Mouse (Mus musculus) kidney, adult 2 months (tissue): ENCODE results near the gene Qprt. TPM values are rescaled to one million over a fixed set of nuclear protein-coding genes. Genes with fewer than 3 reads are reported as not detected.
A peak's percentile ranks its signal among the peaks of the same experiment; 100 is the strongest.

ENCODE experiments used
- DNase-seq: peaks from one replicate; pipeline ENCODE4 v3.0.0; 2021
- H3K27ac ChIP-seq: fragments of 200-500 bp; 2 replicates; pipeline ENCODE4 v1.5.1; 2012; ENCODE audit warnings: low read depth, low read length, control low read depth, inconsistent platforms; ENCODE audit not compliant: insufficient read depth
- H3K27me3 ChIP-seq: fragments of 200-500 bp; replicated peaks from 2 replicates; pipeline ENCODE4 v1.6.1; 2012; ENCODE audit warnings: mild to moderate bottlenecking, moderate library complexity, low read length, inconsistent platforms; ENCODE audit not compliant: control insufficient read depth, insufficient read depth
- H3K36me3 ChIP-seq: fragments of 200-500 bp; 2 replicates; pipeline ENCODE4 v1.6.1; 2012; ENCODE audit warnings: mild to moderate bottlenecking, moderate library complexity, low read length, inconsistent platforms; ENCODE audit not compliant: control insufficient read depth, insufficient read depth
- H3K4me1 ChIP-seq: fragments of 200-500 bp; 2 replicates; pipeline ENCODE4 v1.6.1; 2011; ENCODE audit warnings: low read length; ENCODE audit not compliant: control insufficient read depth, insufficient read depth
- H3K4me3 ChIP-seq: fragments of 200-500 bp; 2 replicates; pipeline ENCODE4 v1.5.1; 2011; ENCODE audit warnings: mild to moderate bottlenecking, low read depth, low read length, control low read depth; ENCODE audit not compliant: insufficient read depth
- CTCF ChIP-seq: fragments of 200-500 bp; conservative IDR thresholded peaks from 2 replicates; pipeline ENCODE4 v1.5.1; 2011; ENCODE audit warnings: low read depth, mild to moderate bottlenecking, control low read depth, low read length, moderate library complexity, mixed read lengths; ENCODE audit not compliant: insufficient read depth, insufficient read length
- POLR2A ChIP-seq: fragments of 200-500 bp; IDR thresholded peaks from one replicate; pipeline ENCODE4 v1.6.1; 2011; ENCODE audit warnings: low read depth, low read length, control low read depth
- WGBS: fragments of 180-500 bp; shearing (Covaris S2); methylation state at CpG from one replicate; pipeline ENCODE4 v1.1.7; 2018; 5-methylcytosine and 5-hydroxymethylcytosine counted together
- polyA plus RNA-seq: library from polyadenylated mRNA; depleted of rRNA; stranded (reverse); fragments of >200 nt; gene quantifications from 2 replicates; pipeline ENCODE4 v1.2.3, GENCODE M21; 2012

Gene Qprt
- polyA plus RNA-seq, 1 experiment: 127 TPM

- H3K4me3 ChIP-seq: no peak overlapping the region
- TF ChIP-seq CTCF (peak; percentile 37; the same call in 1 of the 2 replicates), POLR2A (no peak)
- H3K27me3 ChIP-seq: no peaks in the 10 kb centered on the region
- no peak for DNase-seq
- whole genome bisulfite sequencing: 67% methylated on average over 6 of the region's 6 CpGs
- H3K36me3 ChIP-seq: no peaks in the 10 kb centered on the region
- H3K4me1 ChIP-seq: no peaks in the 10 kb centered on the region
- no peak overlapping the region for H3K27ac ChIP-seq
Measured at GRCm38 (mm10) chr7:127103960-127104359, 18.1 kb downstream of the Qprt start.

- Histone ChIP-seq H3K4me3 (no peak overlapping the region), H3K4me1 (no peaks in the 10 kb centered on the region), H3K27me3 (no peaks in the 10 kb centered on the region), H3K36me3 (no peaks in the 10 kb centered on the region), H3K27ac (no peak overlapping the region)
- TF ChIP-seq CTCF (no peak), POLR2A (no peak)
- no peak for DNase-seq
- WGBS: 82% methylated on average over 6 of the region's 6 CpGs
Measured at GRCm38 (mm10) chr7:127102148-127102547, 19.9 kb downstream of the Qprt start.

- no peak for DNase-seq
- Histone ChIP-seq H3K36me3 (no peaks in the 10 kb centered on the region), H3K27ac (no peak overlapping the region), H3K4me3 (no peak overlapping the region), H3K27me3 (no peaks in the 10 kb centered on the region), H3K4me1 (no peaks in the 10 kb centered on the region)
- 28% methylated on average over 2 of the region's 2 CpGs for WGBS
- TF ChIP-seq POLR2A (no peak), CTCF (no peak)
Measured at GRCm38 (mm10) chr7:127101451-127102016, 20.5 kb downstream of the Qprt start.

- Histone ChIP-seq H3K36me3 (no peaks in the 10 kb centered on the region), H3K27me3 (no peaks in the 10 kb centered on the region), H3K4me3 (no peak overlapping the region), H3K27ac (no peak overlapping the region), H3K4me1 (no peaks in the 10 kb centered on the region)
- 77% methylated on average over 4 of the region's 4 CpGs for WGBS
- no peak for DNase-seq
- no peak for TF ChIP-seq CTCF
- no peak for TF ChIP-seq POLR2A
Measured at GRCm38 (mm10) chr7:127099528-127099927, 22.5 kb downstream of the Qprt start.

- 96% methylated on average over 4 of the region's 4 CpGs for WGBS
Measured at GRCm38 (mm10) chr7:127098950-127099349, 23.1 kb downstream of the Qprt start.

GRCm38 (mm10) chr7:127098521-127098920 lies 23.5 kb downstream of the Qprt start:
- Histone ChIP-seq H3K4me1 (no peaks in the 10 kb centered on the region), H3K4me3 (no peak overlapping the region), H3K27me3 (no peaks in the 10 kb centered on the region), H3K36me3 (no peaks in the 10 kb centered on the region), H3K27ac (no peak overlapping the region)
- no peak for DNase-seq
- WGBS: 82% methylated on average over 5 of the region's 5 CpGs
- no peak for TF ChIP-seq POLR2A
- TF ChIP-seq CTCF: no peak

More at GRCm38 (mm10) chr7:127098950-127099349, 23.1 kb downstream of the Qprt start:
- TF ChIP-seq POLR2A: no peak
- no peak for TF ChIP-seq CTCF
- H3K27ac ChIP-seq: no peak overlapping the region
- no peaks in the 10 kb centered on the region for H3K4me1 ChIP-seq
- no peak overlapping the region for H3K4me3 ChIP-seq
- no peaks in the 10 kb centered on the region for H3K27me3 ChIP-seq
- H3K36me3 ChIP-seq: no peaks in the 10 kb centered on the region
- DNase-seq: no peak

GRCm38 (mm10) chr7:127096456-127096855 lies 25.6 kb downstream of the Qprt start:
- Histone ChIP-seq H3K4me1 (no peaks in the 10 kb centered on the region), H3K27ac (no peak overlapping the region), H3K36me3 (no peaks in the 10 kb centered on the region), H3K4me3 (no peak overlapping the region), H3K27me3 (no peaks in the 10 kb centered on the region)
- TF ChIP-seq POLR2A: no peak
- TF ChIP-seq CTCF: no peak
- WGBS: 79% methylated on average over 7 of the region's 7 CpGs
- no peak for DNase-seq
